Mouse (Mus musculus) midbrain, embryonic 14.5 days (tissue): ENCODE results near the gene Cmtm3. TPM values are rescaled to one million over a fixed set of nuclear protein-coding genes. Genes with fewer than 3 reads are reported as not detected.
"Not testable (repeated sequence)": the region's sequence is repeated elsewhere in the genome, so short reads cannot be mapped to it uniquely, and the experiment has no call there.

Experiments
- ATAC-seq: fragments of 200-750 bp; cut with Nextera tagmentation; 2 replicates; pipeline ENCODE4 v1.8.0; 2017; ENCODE audit warnings: moderate number of reproducible peaks, moderate library complexity; ENCODE audit not compliant: low FRiP score, low TSS enrichment
- DNase-seq: peaks from one replicate; pipeline ENCODE4 v3.0.0-alpha.2; 2015
- H3K27ac ChIP-seq: fragments of 300-500 bp; sonication (generic); replicated peaks from 2 replicates; pipeline ENCODE4 v1.5.1; 2014; ENCODE audit warnings: mild to moderate bottlenecking, low read depth, low read length, moderate library complexity
- H3K27me3 ChIP-seq: fragments of 300-500 bp; sonication (generic); 2 replicates; pipeline ENCODE4 v1.6.1; 2014; ENCODE audit warnings: low read length, control low read depth, mixed read lengths; ENCODE audit not compliant: control insufficient read depth, insufficient read depth
- H3K36me3 ChIP-seq: fragments of 300-500 bp; sonication (generic); 2 replicates; pipeline ENCODE4 v1.6.1; 2014; ENCODE audit warnings: low read length, control low read depth; ENCODE audit not compliant: control insufficient read depth, insufficient read depth
- H3K4me1 ChIP-seq: fragments of 300-500 bp; sonication (generic); 2 replicates; pipeline ENCODE4 v1.6.1; 2014; ENCODE audit warnings: mild to moderate bottlenecking, antibody characterized with exemption, low read length, control low read depth; ENCODE audit not compliant: control insufficient read depth, insufficient read depth
- H3K4me2 ChIP-seq: fragments of 300-500 bp; sonication (generic); 2 replicates; pipeline ENCODE4 v1.6.1; 2014; ENCODE audit warnings: mild to moderate bottlenecking, low read length, moderate library complexity
- H3K4me3 ChIP-seq: fragments of 300-500 bp; sonication (generic); replicated peaks from 2 replicates; pipeline ENCODE4 v1.5.1; 2014; ENCODE audit warnings: low read depth, low read length
- H3K9ac ChIP-seq: fragments of 300-500 bp; sonication (generic); replicated peaks from 2 replicates; pipeline ENCODE4 v1.6.1; 2014; ENCODE audit warnings: mild to moderate bottlenecking, low read length, moderate library complexity
- H3K9me3 ChIP-seq: fragments of 300-500 bp; sonication (generic); 2 replicates; pipeline ENCODE4 v1.6.1; 2016; ENCODE audit warnings: low read length, control low read depth, mixed read lengths; ENCODE audit not compliant: control insufficient read depth
- WGBS: fragments of 180-500 bp; shearing (Covaris S2); extraction: QIAGEN DNeasy Blood & Tissue Kit; methylation state at CpG from one replicate; pipeline ENCODE4 v1.1.7; 2014; 5-methylcytosine and 5-hydroxymethylcytosine counted together
- polyA plus RNA-seq: library from polyadenylated mRNA; unstranded; fragments of >200 nt; fragmentation: Nextera tagmentation; extraction: Ambion mirVana; gene quantifications from 2 replicates; pipeline ENCODE4 v1.2.1, GENCODE M21; 2014

The Cmtm3 gene
- polyA plus RNA-seq: 28.6 and 36.9 TPM in 2 replicates

DNA sequence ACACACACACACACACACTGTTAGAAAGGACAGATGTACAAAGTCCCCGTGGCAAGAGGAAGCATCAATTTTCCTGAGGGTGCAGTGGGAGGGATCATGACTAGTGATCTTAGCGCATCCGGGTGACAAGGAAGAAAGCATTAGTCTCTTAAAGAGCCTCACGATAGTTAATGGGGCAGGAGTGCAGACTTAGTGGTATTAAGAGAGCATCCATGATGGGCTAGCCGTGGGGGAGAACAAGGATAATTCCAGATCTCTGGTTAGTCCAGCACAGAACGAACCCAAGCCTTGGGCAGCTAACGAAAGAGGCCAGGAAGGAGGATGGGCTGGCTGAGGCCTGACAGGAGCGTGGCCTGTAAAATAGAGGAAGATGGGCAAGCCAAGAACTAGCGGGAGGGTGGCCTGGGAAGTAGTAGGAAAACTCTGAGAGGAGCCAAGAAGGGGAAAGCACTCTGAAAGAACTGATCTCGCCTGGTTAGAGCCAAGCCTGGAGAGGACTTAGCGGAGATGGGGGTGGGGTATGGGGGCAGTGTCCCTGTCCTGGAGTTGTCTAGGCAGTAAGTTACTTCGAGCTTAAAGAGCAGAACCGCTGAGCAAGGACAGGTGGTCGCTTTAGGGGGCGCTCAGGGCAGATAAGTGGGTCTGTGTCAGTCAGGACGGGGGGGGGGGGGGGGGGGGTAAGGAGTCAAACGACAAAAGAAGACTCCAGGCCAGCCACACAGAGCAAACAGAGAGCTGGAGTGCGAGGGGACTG, at the start of gene Cmtm3:
Gene Cmtm3, plus strand, starts transcription at position 182 of the 754 bp plus-strand sequence.
- Histone ChIP-seq H3K4me2 (peak within 1 kb of the TSS; percentile 88), H3K27me3 (no peaks in the 10 kb centered on the region), H3K9me3 (no peaks in the 10 kb centered on the region), H3K4me1 (0 out of 2 replicates have a peak, but pooled peaks cover 7% of the 10 kb centered on the region), H3K9ac (peak within 1 kb of the TSS; percentile 60), H3K4me3 (peak within 1 kb of the TSS; percentile 50), H3K36me3 (no peaks in the 10 kb centered on the region), H3K27ac (no peak within 1 kb of the TSS)
- DNase-seq: no peak
- no peak for ATAC-seq
- 15% methylated on average over 18 of the region's 18 CpGs for WGBS

- not testable (repeated sequence) for H3K9me3 ChIP-seq, H3K36me3 ChIP-seq, H3K27me3 ChIP-seq, H3K4me1 ChIP-seq, H3K4me2 ChIP-seq, H3K4me3 ChIP-seq, DNase-seq, H3K27ac ChIP-seq, H3K9ac ChIP-seq, ATAC-seq
- 93% methylated on average over 12 of the region's 12 CpGs for WGBS
Measured at GRCm38 (mm10) chr8:104293081-104293480, 46.1 kb upstream of the Cmtm3 start, which contains the start of gene Cmtm2a. Cmtm2a (minus strand) TSS chr8:104293181.

DNA sequence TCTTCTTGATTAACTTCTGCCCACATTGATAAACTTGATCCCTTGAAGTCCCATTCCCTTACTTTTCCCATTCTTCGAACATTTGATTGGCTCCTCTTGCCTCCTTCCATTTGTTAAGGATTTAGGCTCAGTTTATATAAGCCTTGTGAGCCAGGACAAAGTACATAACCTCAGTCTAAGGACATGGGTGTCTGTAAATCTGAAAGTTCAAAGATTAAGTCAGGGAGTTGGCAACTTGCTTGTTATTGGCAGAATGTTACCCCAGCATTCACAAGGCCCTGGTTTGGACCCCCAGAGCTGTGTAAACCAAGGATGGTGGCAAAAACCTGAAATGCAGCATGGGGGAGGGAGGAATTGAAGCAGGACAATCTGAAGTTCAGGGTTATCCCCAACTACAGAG, 44.8 kb upstream of the Cmtm3 start:
- 91% methylated on average over 1 of the region's 1 CpGs for WGBS
- H3K36me3 ChIP-seq: no peaks in the 10 kb centered on the region
- no peak overlapping the region for H3K27ac ChIP-seq
- H3K4me2 ChIP-seq: no peak overlapping the region
- H3K9ac ChIP-seq: no peak overlapping the region
- ATAC-seq (no peak), DNase-seq (no peak)
- no peak overlapping the region for H3K4me3 ChIP-seq
- H3K4me1 ChIP-seq: no peaks in the 10 kb centered on the region
- H3K27me3 ChIP-seq: no peaks in the 10 kb centered on the region
- H3K9me3 ChIP-seq: no peaks in the 10 kb centered on the region

- H3K4me1 ChIP-seq, H3K4me2 ChIP-seq, H3K27me3 ChIP-seq, H3K4me3 ChIP-seq, H3K9me3 ChIP-seq, H3K9ac ChIP-seq, H3K36me3 ChIP-seq, H3K27ac ChIP-seq, ATAC-seq: not testable (repeated sequence)
- 4% methylated on average over 3 of the region's 3 CpGs for WGBS
- peak; percentile 59 for DNase-seq
Measured at GRCm38 (mm10) chr8:104301577-104301976, 37.6 kb upstream of the Cmtm3 start.

DNA sequence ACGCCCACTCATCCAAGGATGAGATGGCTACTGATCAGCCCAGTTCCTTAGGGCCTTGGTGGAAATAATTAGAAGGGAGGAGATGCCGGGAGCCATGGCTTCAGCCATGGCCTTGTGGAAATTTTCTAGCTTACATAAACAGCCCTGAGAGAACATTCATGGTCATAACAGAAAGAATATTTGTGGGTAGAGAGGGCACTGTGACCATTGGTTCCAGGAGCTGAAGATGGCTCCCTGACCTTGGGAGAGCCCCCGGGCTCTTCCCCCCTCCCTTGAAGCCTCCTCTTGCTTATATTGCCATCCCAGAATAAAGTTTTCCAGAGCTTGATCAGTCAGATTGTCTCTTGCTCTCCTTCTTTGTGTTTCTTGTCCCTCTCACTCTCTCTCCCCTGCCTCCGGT, 36.7 kb upstream of the Cmtm3 start:
- ATAC-seq, H3K36me3 ChIP-seq, H3K4me1 ChIP-seq, H3K27ac ChIP-seq, DNase-seq, H3K27me3 ChIP-seq, H3K9ac ChIP-seq, H3K9me3 ChIP-seq, H3K4me2 ChIP-seq, H3K4me3 ChIP-seq: not testable (repeated sequence)
- WGBS: 89% methylated on average over 4 of the region's 4 CpGs

- Histone ChIP-seq H3K36me3 (no peaks in the 10 kb centered on the region), H3K9ac (no peak overlapping the region), H3K27ac (no peak overlapping the region), H3K4me2 (no peak overlapping the region), H3K4me1 (peaks cover 7% of the 10 kb centered on the region; the same call in 1 of the 2 replicates), H3K9me3 (no peaks in the 10 kb centered on the region), H3K27me3 (no peaks in the 10 kb centered on the region), H3K4me3 (no peak overlapping the region)
- ATAC-seq (no peak), DNase-seq (no peak)
- 88% methylated on average over 11 of the region's 11 CpGs for WGBS
Measured at GRCm38 (mm10) chr8:104304962-104305361, 34.2 kb upstream of the Cmtm3 start.

- not testable (repeated sequence) for H3K36me3 ChIP-seq, H3K27ac ChIP-seq, DNase-seq, H3K4me3 ChIP-seq, H3K9ac ChIP-seq, H3K4me2 ChIP-seq, H3K9me3 ChIP-seq, H3K4me1 ChIP-seq, H3K27me3 ChIP-seq, ATAC-seq
- 68% methylated on average over 6 of the region's 6 CpGs for WGBS
Measured at GRCm38 (mm10) chr8:104308341-104308740, 30.9 kb upstream of the Cmtm3 start.

- not testable (repeated sequence) for DNase-seq
Measured at GRCm38 (mm10) chr8:104309441-104310155, 29.6 kb upstream of the Cmtm3 start, which contains the start of the genes Gm45711 and Cmtm1. Gm45711 (minus strand) TSS chr8:104310081. Cmtm1 (minus strand) TSS chr8:104310145.

More at GRCm38 (mm10) chr8:104309441-104310155, 29.6 kb upstream of the Cmtm3 start, which contains the start of the genes Gm45711 and Cmtm1:
- H3K9ac ChIP-seq, H3K4me1 ChIP-seq, H3K36me3 ChIP-seq, H3K4me2 ChIP-seq, H3K4me3 ChIP-seq, H3K9me3 ChIP-seq, H3K27me3 ChIP-seq, H3K27ac ChIP-seq, ATAC-seq: not testable (repeated sequence)
- WGBS: 93% methylated on average over 36 of the region's 36 CpGs
